Mouse (Mus musculus) left cerebral cortex, postnatal 36 days (tissue): ENCODE results near the gene Kif12. TPM values are rescaled to one million over a fixed set of nuclear protein-coding genes. Genes with fewer than 3 reads are reported as not detected.

ENCODE experiments used
- DNase-seq, 2 experiments: peaks; one replicate each; pipeline ENCODE4 v3.0.0; 2021 to 2022; ENCODE audit warnings: low spot score in 2 of 2, mixed read lengths in 1 of 2
- intact Hi-C: fragments of 180-260 bp; cut with DNase I; formaldehyde crosslinking; loops from one replicate; pipeline ENCODE4 v1.15.1; 2025
- total RNA-seq, 2 experiments: library from RNA; stranded (reverse); gene quantifications; 2 replicates each; pipeline ENCODE4 v1.2.3; 2021

Kif12 gene
- total RNA-seq: not detected

GRCm38 (mm10) chr4:63171969-63172685, at the start of gene Kif12:
Gene Kif12 (minus strand): TSS chr4:63172131.
- intact Hi-C loops: no loop called here
- no peak for DNase-seq

GRCm38 (mm10) chr4:63221096-63221958, 49.4 kb upstream of the Kif12 start:
- intact Hi-C loops: no loop called here
- DNase-seq: no peak

GRCm38 (mm10) chr4:63219635-63220034, 47.7 kb upstream of the Kif12 start:
- intact Hi-C loops: loop anchor here (5.0 kb wide), 2 partner anchors 33 to 73 kb away; no protein-coding TSS in a partner anchor
- DNase-seq: no peak

GRCm38 (mm10) chr4:63219059-63219458, 47.1 kb upstream of the Kif12 start:
- intact Hi-C loops: loop anchor here (5.0 kb wide), 2 partner anchors 33 to 73 kb away; no protein-coding TSS in a partner anchor
- DNase-seq: no peak

- no peak for DNase-seq
- intact Hi-C loops: loop anchor here (5.0 kb wide), 2 partner anchors 35 to 75 kb away; no protein-coding TSS in a partner anchor
Measured at GRCm38 (mm10) chr4:63217513-63217912, 45.6 kb upstream of the Kif12 start.

GRCm38 (mm10) chr4:63216566-63216965, 44.6 kb upstream of the Kif12 start:
- intact Hi-C loops: loop anchor here (5.0 kb wide), 2 partner anchors 36 to 76 kb away; no protein-coding TSS in a partner anchor
- DNase-seq: no peak

- intact Hi-C loops: loop anchor here (1.0 to 5.0 kb wide), 3 partner anchors 36 to 91 kb away; no protein-coding TSS in a partner anchor
- no peak for DNase-seq
Measured at GRCm38 (mm10) chr4:63215993-63216531, 44.1 kb upstream of the Kif12 start.

- intact Hi-C loops: loop anchor here (1.0 to 5.0 kb wide), 3 partner anchors 37 to 92 kb away; no protein-coding TSS in a partner anchor
Measured at GRCm38 (mm10) chr4:63215185-63215992, 43.5 kb upstream of the Kif12 start.

GRCm38 (mm10) chr4:63213907-63214621, 42.1 kb upstream of the Kif12 start, which contains the start of gene Col27a1:
Gene Col27a1 (plus strand): TSS chr4:63214004.
- intact Hi-C loops: no loop called here
- DNase-seq: no peak

More at GRCm38 (mm10) chr4:63215185-63215992, 43.5 kb upstream of the Kif12 start:
- DNase-seq: peak; percentile 69 to 72

GRCm38 (mm10) chr4:63205583-63205982, 33.7 kb upstream of the Kif12 start:
- intact Hi-C loops: no loop called here

GRCm38 (mm10) chr4:63203874-63204273, 31.9 kb upstream of the Kif12 start:
- intact Hi-C loops: no loop called here
- DNase-seq: no peak

More at GRCm38 (mm10) chr4:63205583-63205982, 33.7 kb upstream of the Kif12 start:
- peak in 1 of 2 experiments; percentile 27 for DNase-seq

GRCm38 (mm10) chr4:63199366-63199765, 27.4 kb upstream of the Kif12 start:
- intact Hi-C loops: no loop called here
- DNase-seq: no peak

- intact Hi-C loops: no loop called here
Measured at GRCm38 (mm10) chr4:63194366-63194765, 22.4 kb upstream of the Kif12 start.

GRCm38 (mm10) chr4:63191641-63192040, 19.7 kb upstream of the Kif12 start:
- intact Hi-C loops: no loop called here
- DNase-seq: no peak

More at GRCm38 (mm10) chr4:63194366-63194765, 22.4 kb upstream of the Kif12 start:
- DNase-seq: no peak

GRCm38 (mm10) chr4:63186281-63186870, 14.4 kb upstream of the Kif12 start:
- no peak for DNase-seq
- intact Hi-C loops: no loop called here

- peak; percentile 52 for DNase-seq
- intact Hi-C loops: loop anchor here (1.0 kb wide), 1 partner anchor 138 kb away; no protein-coding TSS in a partner anchor
Measured at GRCm38 (mm10) chr4:63181556-63181955, 9.6 kb upstream of the Kif12 start.

- no peak for DNase-seq
- intact Hi-C loops: no loop called here
Measured at GRCm38 (mm10) chr4:63171122-63171521, 809 bp downstream of the Kif12 start.

- intact Hi-C loops: no loop called here
- DNase-seq: no peak
Measured at GRCm38 (mm10) chr4:63170061-63170460, 1.9 kb downstream of the Kif12 start.
